Mouse (Mus musculus) limb, embryonic 11.5 days (tissue): ENCODE results near the gene Prkn. TPM values are rescaled to one million over a fixed set of nuclear protein-coding genes. Genes with fewer than 3 reads are reported as not detected.

Source experiments
- ATAC-seq: fragments of 200-750 bp; cut with Nextera tagmentation; 2 replicates; pipeline ENCODE4 v1.8.0; 2017; ENCODE audit warnings: low read depth; ENCODE audit not compliant: insufficient number of reproducible peaks, low FRiP score, low TSS enrichment
- DNase-seq: peaks from one replicate; pipeline ENCODE4 v3.0.0-alpha.2; 2015; ENCODE audit warnings: low spot score
- H3K27ac ChIP-seq: fragments of 300-500 bp; sonication (generic); replicated peaks from 2 replicates; pipeline ENCODE4 v1.5.1; 2014; ENCODE audit warnings: low read depth, mild to moderate bottlenecking, low read length
- H3K27me3 ChIP-seq: fragments of 300-500 bp; sonication (generic); 2 replicates; pipeline ENCODE4 v1.6.1; 2014; ENCODE audit warnings: mild to moderate bottlenecking, low read length, mixed read lengths; ENCODE audit not compliant: control insufficient read depth, insufficient read depth
- H3K36me3 ChIP-seq: fragments of 300-500 bp; sonication (generic); 2 replicates; pipeline ENCODE4 v1.6.1; 2014; ENCODE audit warnings: mild to moderate bottlenecking, low read length, moderate library complexity, mixed read lengths; ENCODE audit not compliant: control insufficient read depth, insufficient read depth
- H3K4me1 ChIP-seq: fragments of 300-500 bp; sonication (generic); 2 replicates; pipeline ENCODE4 v1.6.1; 2014; ENCODE audit warnings: low read length, mixed read lengths; ENCODE audit not compliant: control insufficient read depth, insufficient read depth
- H3K4me2 ChIP-seq: fragments of 300-500 bp; sonication (generic); 2 replicates; pipeline ENCODE4 v1.6.1; 2014; ENCODE audit warnings: low read depth, mild to moderate bottlenecking, moderate library complexity; ENCODE audit not compliant: severe bottlenecking
- H3K4me3 ChIP-seq: fragments of 300-500 bp; sonication (generic); 2 replicates; pipeline ENCODE4 v1.5.1; 2014; ENCODE audit warnings: low read depth, low read length
- H3K9ac ChIP-seq: fragments of 300-500 bp; sonication (generic); 2 replicates; pipeline ENCODE4 v1.6.1; 2014; ENCODE audit warnings: mild to moderate bottlenecking, low read length
- H3K9me3 ChIP-seq: fragments of 300-500 bp; sonication (generic); 2 replicates; pipeline ENCODE4 v1.6.1; 2016; ENCODE audit warnings: low read length; ENCODE audit not compliant: control insufficient read depth
- WGBS: fragments of 180-500 bp; shearing (Covaris S2); extraction: QIAGEN DNeasy Blood & Tissue Kit; methylation state at CpG from one replicate; pipeline ENCODE4 v1.1.7; 2014; 5-methylcytosine and 5-hydroxymethylcytosine counted together
- polyA plus RNA-seq: library from polyadenylated mRNA; unstranded; fragments of >200 nt; fragmentation: Nextera tagmentation; extraction: Ambion mirVana; gene quantifications from 2 replicates; pipeline ENCODE4 v1.2.1, GENCODE M21; 2014

Prkn gene
- polyA plus RNA-seq, 1 experiment from 2014 or later, result 1.2 TPM

- WGBS, result 65% methylated on average over 4 of the region's 4 CpGs
- Histone ChIP-seq H3K36me3 (no peaks in the 10 kb centered on the region), H3K27ac (no peak overlapping the region), H3K9me3 (no peaks in the 10 kb centered on the region), H3K4me1 (no peaks in the 10 kb centered on the region), H3K4me3 (no peak overlapping the region), H3K9ac (no peak overlapping the region), H3K27me3 (no peaks in the 10 kb centered on the region), H3K4me2 (no peak overlapping the region)
- ATAC-seq, result no peak
- DNase-seq, result no peak
Measured at GRCm38 (mm10) chr17:11414288-11414687, 574.1 kb downstream of the Prkn start.

GRCm38 (mm10) chr17:11417150-11417549, 577.0 kb downstream of the Prkn start:
- ATAC-seq (no peak), DNase-seq (no peak)
- Histone ChIP-seq H3K4me1 (no peaks in the 10 kb centered on the region), H3K9ac (no peak overlapping the region), H3K9me3 (no peaks in the 10 kb centered on the region), H3K36me3 (no peaks in the 10 kb centered on the region), H3K4me2 (no peak overlapping the region), H3K27me3 (no peaks in the 10 kb centered on the region), H3K4me3 (no peak overlapping the region), H3K27ac (no peak overlapping the region)
- 80% methylated on average over 3 of the region's 3 CpGs for WGBS

GRCm38 (mm10) chr17:11419484-11419883, 579.3 kb downstream of the Prkn start:
- Histone ChIP-seq H3K27me3 (no peaks in the 10 kb centered on the region), H3K9ac (no peak overlapping the region), H3K4me2 (no peak overlapping the region), H3K4me1 (no peaks in the 10 kb centered on the region), H3K9me3 (no peaks in the 10 kb centered on the region), H3K27ac (no peak overlapping the region), H3K4me3 (no peak overlapping the region), H3K36me3 (no peaks in the 10 kb centered on the region)
- WGBS, result 93% methylated on average over 3 of the region's 3 CpGs
- no peak for ATAC-seq
- no peak for DNase-seq

GRCm38 (mm10) chr17:11420839-11421238, 580.7 kb downstream of the Prkn start:
- Histone ChIP-seq H3K27me3 (no peaks in the 10 kb centered on the region), H3K36me3 (no peaks in the 10 kb centered on the region), H3K27ac (no peak overlapping the region), H3K9ac (no peak overlapping the region), H3K4me2 (no peak overlapping the region), H3K9me3 (no peaks in the 10 kb centered on the region), H3K4me3 (no peak overlapping the region), H3K4me1 (no peaks in the 10 kb centered on the region)
- DNase-seq (no peak), ATAC-seq (no peak)
- 86% methylated on average over 6 of the region's 6 CpGs for WGBS

GRCm38 (mm10) chr17:11421264-11421940, 581.2 kb downstream of the Prkn start:
- no peaks in the 10 kb centered on the region for H3K36me3 ChIP-seq
- H3K4me2 ChIP-seq, result no peak overlapping the region
- H3K27me3 ChIP-seq, result no peaks in the 10 kb centered on the region
- H3K27ac ChIP-seq, result no peak overlapping the region
- no peaks in the 10 kb centered on the region for H3K4me1 ChIP-seq
- H3K9me3 ChIP-seq, result no peaks in the 10 kb centered on the region
- H3K4me3 ChIP-seq, result no peak overlapping the region
- 65% methylated on average over 5 of the region's 5 CpGs for WGBS
- ATAC-seq (no peak), DNase-seq (no peak)
- no peak overlapping the region for H3K9ac ChIP-seq

GRCm38 (mm10) chr17:11431323-11431722, 591.1 kb downstream of the Prkn start:
- no peak overlapping the region for H3K4me3 ChIP-seq
- no peak overlapping the region for H3K9ac ChIP-seq
- no peaks in the 10 kb centered on the region for H3K36me3 ChIP-seq
- H3K9me3 ChIP-seq, result no peaks in the 10 kb centered on the region
- H3K27me3 ChIP-seq, result no peaks in the 10 kb centered on the region
- no peak overlapping the region for H3K27ac ChIP-seq
- DNase-seq (no peak), ATAC-seq (no peak)
- no peaks in the 10 kb centered on the region for H3K4me1 ChIP-seq
- no peak overlapping the region for H3K4me2 ChIP-seq
- 89% methylated on average over 2 of the region's 2 CpGs for WGBS

GRCm38 (mm10) chr17:11432593-11432992, 592.4 kb downstream of the Prkn start:
- H3K4me2 ChIP-seq, result no peak overlapping the region
- H3K36me3 ChIP-seq, result no peaks in the 10 kb centered on the region
- no peak for DNase-seq
- H3K9ac ChIP-seq, result no peak overlapping the region
- 72% methylated on average over 2 of the region's 2 CpGs for WGBS
- no peaks in the 10 kb centered on the region for H3K27me3 ChIP-seq
- H3K27ac ChIP-seq, result no peak overlapping the region
- ATAC-seq, result no peak
- no peaks in the 10 kb centered on the region for H3K4me1 ChIP-seq
- H3K9me3 ChIP-seq, result no peaks in the 10 kb centered on the region
- H3K4me3 ChIP-seq, result no peak overlapping the region

GRCm38 (mm10) chr17:11462721-11463120, 622.5 kb downstream of the Prkn start:
- Histone ChIP-seq H3K9ac (no peak overlapping the region), H3K4me3 (no peak overlapping the region), H3K4me2 (no peak overlapping the region), H3K4me1 (no peaks in the 10 kb centered on the region), H3K27me3 (no peaks in the 10 kb centered on the region), H3K36me3 (no peaks in the 10 kb centered on the region), H3K9me3 (no peaks in the 10 kb centered on the region), H3K27ac (no peak overlapping the region)
- WGBS, result 79% methylated on average over 2 of the region's 2 CpGs
- no peak for ATAC-seq
- DNase-seq, result no peak

GRCm38 (mm10) chr17:11466095-11466494, 625.9 kb downstream of the Prkn start:
- Histone ChIP-seq H3K4me2 (no peak overlapping the region), H3K27ac (no peak overlapping the region), H3K4me3 (no peak overlapping the region), H3K36me3 (no peaks in the 10 kb centered on the region), H3K4me1 (no peaks in the 10 kb centered on the region), H3K9ac (no peak overlapping the region), H3K27me3 (no peaks in the 10 kb centered on the region), H3K9me3 (no peaks in the 10 kb centered on the region)
- ATAC-seq, result no peak
- 42% methylated on average over 2 of the region's 2 CpGs for WGBS
- DNase-seq, result no peak
